ENCODE assay signal across 8 mouse cellular contexts in the genomic region with DNA sequence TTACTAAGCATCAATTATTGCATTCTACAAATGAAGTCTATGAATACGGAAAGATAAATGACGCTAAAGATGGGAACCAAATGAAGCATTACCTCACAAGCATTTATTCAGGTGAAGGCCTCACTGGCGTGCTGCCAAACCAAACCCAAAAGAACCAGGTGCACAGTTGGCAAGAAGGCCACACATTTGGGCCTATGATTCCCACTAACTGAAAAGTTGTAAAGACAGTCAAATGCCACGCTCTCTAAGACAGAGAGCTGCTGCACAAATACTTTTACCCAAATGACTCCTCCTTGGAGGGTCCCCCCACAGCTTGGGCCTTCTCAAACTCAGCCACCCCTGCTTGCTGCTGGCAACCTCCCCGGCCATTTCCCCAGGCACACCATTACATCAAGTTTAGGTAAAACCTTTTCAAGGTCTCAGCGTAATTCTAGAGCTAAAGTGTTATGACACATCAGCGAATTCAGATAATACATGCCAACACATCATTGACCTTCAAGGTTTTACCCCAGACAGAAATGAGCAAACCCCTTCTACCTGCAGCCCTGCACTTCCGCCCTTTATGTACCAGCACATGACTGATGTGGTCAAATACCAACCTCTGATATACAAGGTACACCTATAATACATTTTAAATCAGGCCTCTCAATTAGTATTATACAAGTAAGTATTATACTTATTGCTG. TPM values are rescaled to one million over a fixed set of nuclear protein-coding genes. Genes with fewer than 3 reads are reported as not detected.
DNase-seq lines count a peak whose midpoint lies in the region; ATAC-seq and TF ChIP-seq lines count a peak whose summit lies in the region.

No protein-coding gene starts in this region.

- peak overlapping the region; percentile 80 for H3K4me2 ChIP-seq in midbrain, embryonic 15.5 days

- DNase-seq in gastrocnemius, adult 2 months = peak; percentile 29
- DNase-seq in gastrocnemius, postnatal 36 days = no peak
- peak; percentile 27 for DNase-seq in A20 (ENCODE audit: low read depth, low spot score)
- DNase-seq in cerebellum, postnatal 36 days = peak; percentile 40 to 49
- DNase-seq in kidney, adult 18-20 months = peak; percentile 31
- no peak for DNase-seq in spleen, postnatal 4 days (ENCODE audit: low spot score in 2 of 2)

- intact Hi-C loops in gastrocnemius, adult 2 months (cut with DNase I) = no loop called here
- intact Hi-C loops in gastrocnemius, postnatal 36 days (cut with DNase I) = no loop called here

- TF ChIP-seq CTCF in gastrocnemius, adult 2 months (IDR thresholded peaks at IDR 0.05) = no peak

- H3K4me3 ChIP-seq in gastrocnemius, adult 2 months = peak overlapping the region; percentile 97
- H3K4me3 ChIP-seq in midbrain, embryonic 15.5 days = peak overlapping the region; percentile 81

- peak overlapping the region; percentile 93; the same call in 1 of the 2 replicates for H3K9ac ChIP-seq in midbrain, embryonic 15.5 days

- peaks cover 29% of the 10 kb centered on the region for H3K4me1 ChIP-seq in midbrain, embryonic 15.5 days

- 53% methylated on average over 8 of the region's 8 CpGs for WGBS in midbrain, embryonic 15.5 days

- peaks cover 27% of the 10 kb centered on the region for H3K36me3 ChIP-seq in midbrain, embryonic 15.5 days (replicated peaks)

- no peak for ATAC-seq in midbrain, embryonic 15.5 days (replicated peaks)
- ATAC-seq in megakaryocyte-erythroid progenitor cell, adult 5-6 weeks (replicated peaks; ENCODE audit: low FRiP score, low TSS enrichment, poor library complexity, severe bottlenecking) = no peak

- H3K27me3 ChIP-seq in midbrain, embryonic 15.5 days (replicated peaks) = no peaks in the 10 kb centered on the region

- no peaks in the 10 kb centered on the region for H3K9me3 ChIP-seq in midbrain, embryonic 15.5 days

- peak overlapping the region; percentile 98 for H3K27ac ChIP-seq in gastrocnemius, adult 2 months
- H3K27ac ChIP-seq in midbrain, embryonic 15.5 days = no peak overlapping the region

RNA-seq across cellular contexts. Expression of a gene that starts 1.5 kb away (rescaled TPM):
- 10 to 100 TPM; 63.7 to 65.2 TPM for total RNA-seq in gastrocnemius, adult 2 months (2021)
- total RNA-seq in gastrocnemius, postnatal 36 days (2021) = 10 to 100 TPM; 60.2 to 63.7 TPM
- 49.5 and 51.3 TPM in 2 replicates for polyA plus RNA-seq in midbrain, embryonic 15.5 days (2015; fragmentation: Nextera tagmentation; extraction: Ambion mirVana)
- 211 and 271 TPM in 2 replicates for total RNA-seq in megakaryocyte-erythroid progenitor cell, adult 5-6 weeks (2014; fragmentation: Nextera tagmentation)
- 274 and 354 TPM in 2 replicates for total RNA-seq in megakaryocyte-erythroid progenitor cell, adult 5-6 weeks (2017)

RNA-seq across cellular contexts. Expression of a gene that starts 5.4 kb away (rescaled TPM):
- under 1 TPM in 1 of 2 experiments, not detected in 1; 0.10 TPM for total RNA-seq in gastrocnemius, adult 2 months (2021)
- not detected for total RNA-seq in gastrocnemius, postnatal 36 days (2021)
- polyA plus RNA-seq in midbrain, embryonic 15.5 days (2015; fragmentation: Nextera tagmentation; extraction: Ambion mirVana) = 0.17 and 0.22 TPM in 2 replicates
- total RNA-seq in megakaryocyte-erythroid progenitor cell, adult 5-6 weeks (2014; fragmentation: Nextera tagmentation) = 0.17 and 0.49 TPM in 2 replicates
- total RNA-seq in megakaryocyte-erythroid progenitor cell, adult 5-6 weeks (2017) = not detected in 2 replicates

RNA-seq across cellular contexts. Expression of a gene that starts 33.1 kb away (rescaled TPM):
- 100 to 1,000 TPM; 288 to 531 TPM for total RNA-seq in gastrocnemius, adult 2 months (2021)
- total RNA-seq in gastrocnemius, postnatal 36 days (2021) = 100 to 1,000 TPM; 302 to 349 TPM
- polyA plus RNA-seq in midbrain, embryonic 15.5 days (2015; fragmentation: Nextera tagmentation; extraction: Ambion mirVana) = 55.8 and 56.2 TPM in 2 replicates
- 69.9 and 82.5 TPM in 2 replicates for total RNA-seq in megakaryocyte-erythroid progenitor cell, adult 5-6 weeks (2014; fragmentation: Nextera tagmentation)
- 201 and 332 TPM in 2 replicates for total RNA-seq in megakaryocyte-erythroid progenitor cell, adult 5-6 weeks (2017)

Comparison
In these comparisons a context has a peak if more than half of its experiments do, and no peak if none do; other contexts are left out.
1. DNase-seq: peak in gastrocnemius, adult 2 months (single experiment), A20 (single experiment), cerebellum, postnatal 36 days (2 of 2) and kidney, adult 18-20 months (single experiment); none in gastrocnemius, postnatal 36 days (0 of 2) and spleen, postnatal 4 days (0 of 2).